Mouse (Mus musculus): ENCODE data around the gene Lrig2. TPM values are rescaled to one million over a fixed set of nuclear protein-coding genes. Genes with fewer than 3 reads are reported as not detected.

Lrig2 gene
- total and polyA plus RNA-seq, 3 experiments, result 3.7 to 8.9 (median 8.9) TPM

- Histone ChIP-seq H3K4me3 (no peak overlapping the region), H3K27me3 (ENCODE audit: control insufficient read depth, insufficient read depth, low read length) (no peaks in the 10 kb centered on the region), H3K4me1 (ENCODE audit: control insufficient read depth, insufficient read depth, low read length) (no peaks in the 10 kb centered on the region), H3K36me3 (ENCODE audit: control insufficient read depth, insufficient read depth, low read length) (no peaks in the 10 kb centered on the region), H3K27ac (no peak overlapping the region), H3K9ac (ENCODE audit: low read depth, low read length) (no peak overlapping the region), H3K79me2 (replicated peaks; ENCODE audit: control insufficient read depth, insufficient read depth, low read length) (no peaks in the 10 kb centered on the region)
- intact Hi-C loops (cut with DNase I), result no loop called here
- no peak for DNase-seq
- no peak for TF ChIP-seq EP300 (IDR thresholded peaks at IDR 0.05; ENCODE audit: insufficient read depth, low read depth, low read length)
- TF ChIP-seq CTCF (IDR thresholded peaks at IDR 0.05), result no peak
- no peak for TF ChIP-seq POLR2A (IDR thresholded peaks at IDR 0.05; ENCODE audit: insufficient read depth, low read depth, low read length)
- WGBS, result 77% methylated on average over 5 of the region's 5 CpGs
Measured at GRCm38 (mm10) chr3:104358747-104359146, 153.0 kb downstream of the Lrig2 start.

- Histone ChIP-seq H3K27ac (no peak overlapping the region), H3K9ac (ENCODE audit: low read depth, low read length) (no peak overlapping the region), H3K4me3 (no peak overlapping the region), H3K4me1 (ENCODE audit: control insufficient read depth, insufficient read depth, low read length) (peaks cover 2% of the 10 kb centered on the region; the same call in 1 of the 2 replicates), H3K79me2 (replicated peaks; ENCODE audit: control insufficient read depth, insufficient read depth, low read length) (no peaks in the 10 kb centered on the region), H3K27me3 (ENCODE audit: control insufficient read depth, insufficient read depth, low read length) (no peaks in the 10 kb centered on the region), H3K36me3 (ENCODE audit: control insufficient read depth, insufficient read depth, low read length) (no peaks in the 10 kb centered on the region)
- DNase-seq, result no peak
- TF ChIP-seq EP300 (IDR thresholded peaks at IDR 0.05; ENCODE audit: insufficient read depth, low read depth, low read length), result no peak
- TF ChIP-seq POLR2A (IDR thresholded peaks at IDR 0.05; ENCODE audit: insufficient read depth, low read depth, low read length), result no peak
- TF ChIP-seq CTCF (IDR thresholded peaks at IDR 0.05), result no peak
- intact Hi-C loops (cut with DNase I), result no loop called here
- WGBS, result 95% methylated on average over 5 of the region's 5 CpGs
Measured at GRCm38 (mm10) chr3:104356106-104356505, 155.6 kb downstream of the Lrig2 start.

GRCm38 (mm10) chr3:104353884-104354283 is 157.8 kb downstream of the Lrig2 start:
- TF ChIP-seq POLR2A (IDR thresholded peaks at IDR 0.05; ENCODE audit: insufficient read depth, low read depth, low read length) (no peak), EP300 (IDR thresholded peaks at IDR 0.05; ENCODE audit: insufficient read depth, low read depth, low read length) (no peak), CTCF (IDR thresholded peaks at IDR 0.05) (no peak)
- no peaks in the 10 kb centered on the region for H3K36me3 ChIP-seq (ENCODE audit: control insufficient read depth, insufficient read depth, low read length)
- no peak overlapping the region for H3K27ac ChIP-seq
- no peak for DNase-seq
- whole genome bisulfite sequencing, result 64% methylated on average over 3 of the region's 3 CpGs
- H3K4me1 ChIP-seq (ENCODE audit: control insufficient read depth, insufficient read depth, low read length), result peaks cover 2% of the 10 kb centered on the region; the same call in 1 of the 2 replicates
- H3K4me3 ChIP-seq, result no peak overlapping the region
- H3K27me3 ChIP-seq (ENCODE audit: control insufficient read depth, insufficient read depth, low read length), result no peaks in the 10 kb centered on the region
- intact Hi-C loops (cut with DNase I), result no loop called here
- H3K9ac ChIP-seq (ENCODE audit: low read depth, low read length), result no peak overlapping the region
- H3K79me2 ChIP-seq (replicated peaks; ENCODE audit: control insufficient read depth, insufficient read depth, low read length), result no peaks in the 10 kb centered on the region

DNA sequence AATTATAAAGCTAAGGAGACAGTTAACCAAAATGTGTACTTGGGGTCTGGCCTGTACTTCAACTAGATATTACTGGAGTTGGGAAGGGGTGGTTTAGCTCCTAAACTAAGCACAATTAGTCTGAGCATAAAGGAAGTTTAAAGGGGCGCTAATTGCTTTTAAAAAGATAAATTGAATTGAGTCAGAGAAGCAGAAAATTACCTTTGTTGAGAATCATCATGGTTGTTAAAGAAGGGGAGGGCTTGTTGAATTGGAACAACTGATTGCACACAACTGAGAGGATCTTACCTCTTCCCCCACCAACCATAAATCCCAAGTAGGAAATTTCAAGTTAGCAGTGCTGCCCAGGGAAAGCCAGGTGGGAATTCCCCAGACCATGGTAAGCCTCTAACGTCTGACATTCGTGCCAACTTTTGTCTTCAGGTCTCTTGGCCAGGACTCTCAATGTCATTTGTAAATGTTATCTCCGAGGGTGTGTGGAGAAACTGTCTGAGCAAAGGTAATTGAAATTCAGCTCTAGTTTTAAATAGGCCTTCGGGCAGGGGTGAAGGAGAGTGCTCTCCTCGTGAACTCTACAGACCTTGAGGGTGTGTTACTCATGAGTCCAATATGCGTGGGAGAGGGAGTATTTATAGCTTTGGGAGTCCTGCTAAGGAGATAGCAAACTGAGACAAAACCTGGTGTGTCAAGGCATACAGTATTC is 159.2 kb downstream of the Lrig2 start:
- H3K4me3 ChIP-seq, result no peak overlapping the region
- H3K9ac ChIP-seq (ENCODE audit: low read depth, low read length), result no peak overlapping the region
- WGBS, result 39% methylated on average over 7 of the region's 7 CpGs
- H3K79me2 ChIP-seq (replicated peaks; ENCODE audit: control insufficient read depth, insufficient read depth, low read length), result no peaks in the 10 kb centered on the region
- intact Hi-C loops (cut with DNase I), result no loop called here
- TF ChIP-seq POLR2A (IDR thresholded peaks at IDR 0.05; ENCODE audit: insufficient read depth, low read depth, low read length) (no peak), EP300 (IDR thresholded peaks at IDR 0.05; ENCODE audit: insufficient read depth, low read depth, low read length) (0 out of 2 replicates have a peak, but pooled peaks have one; percentile 35)
- H3K27ac ChIP-seq, result no peak overlapping the region
- no peaks in the 10 kb centered on the region for H3K27me3 ChIP-seq (ENCODE audit: control insufficient read depth, insufficient read depth, low read length)
- peak in 1 of 2 experiments; percentile 21 for DNase-seq
- H3K4me1 ChIP-seq (ENCODE audit: control insufficient read depth, insufficient read depth, low read length), result peaks cover 2% of the 10 kb centered on the region; the same call in 1 of the 2 replicates
- H3K36me3 ChIP-seq (ENCODE audit: control insufficient read depth, insufficient read depth, low read length), result no peaks in the 10 kb centered on the region

GRCm38 (mm10) chr3:104350253-104350945 is 161.3 kb downstream of the Lrig2 start:
- H3K4me3 ChIP-seq, result no peak overlapping the region
- intact Hi-C loops (cut with DNase I), result no loop called here
- 83% methylated on average over 2 of the region's 2 CpGs for WGBS

DNA sequence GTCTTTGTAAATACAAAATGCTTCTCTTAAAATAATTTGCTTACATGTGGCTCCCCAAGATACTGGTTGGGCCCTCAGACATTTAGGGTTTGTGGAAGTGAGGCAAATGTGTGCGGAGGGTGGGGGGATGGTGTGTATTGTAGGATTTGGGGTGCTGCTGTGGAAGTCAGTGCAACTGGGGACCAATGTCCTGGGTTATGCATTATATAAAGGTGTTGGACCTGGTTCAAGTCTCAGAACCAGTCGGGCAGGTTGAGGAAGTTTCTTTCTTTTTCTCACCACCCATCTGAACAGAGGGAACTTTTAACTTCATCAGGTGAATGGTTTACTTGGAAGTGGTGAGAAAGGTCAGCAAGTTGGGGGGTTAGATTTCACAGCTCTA is 161.9 kb downstream of the Lrig2 start:
- no peak for DNase-seq
- TF ChIP-seq POLR2A (IDR thresholded peaks at IDR 0.05; ENCODE audit: insufficient read depth, low read depth, low read length) (no peak), CTCF (IDR thresholded peaks at IDR 0.05) (no peak), EP300 (IDR thresholded peaks at IDR 0.05; ENCODE audit: insufficient read depth, low read depth, low read length) (no peak)
- intact Hi-C loops (cut with DNase I), result no loop called here
- H3K27ac ChIP-seq, result no peak overlapping the region
- H3K9ac ChIP-seq (ENCODE audit: low read depth, low read length), result no peak overlapping the region
- 82% methylated on average over 2 of the region's 2 CpGs for WGBS
- H3K79me2 ChIP-seq (replicated peaks; ENCODE audit: control insufficient read depth, insufficient read depth, low read length), result no peaks in the 10 kb centered on the region
- H3K4me1 ChIP-seq (ENCODE audit: control insufficient read depth, insufficient read depth, low read length), result peaks cover 2% of the 10 kb centered on the region; the same call in 1 of the 2 replicates
- H3K4me3 ChIP-seq, result no peak overlapping the region
- no peaks in the 10 kb centered on the region for H3K27me3 ChIP-seq (ENCODE audit: control insufficient read depth, insufficient read depth, low read length)
- no peaks in the 10 kb centered on the region for H3K36me3 ChIP-seq (ENCODE audit: control insufficient read depth, insufficient read depth, low read length)

More at GRCm38 (mm10) chr3:104350253-104350945, 161.3 kb downstream of the Lrig2 start:
- no peak overlapping the region for H3K27ac ChIP-seq
- no peaks in the 10 kb centered on the region for H3K27me3 ChIP-seq (ENCODE audit: control insufficient read depth, insufficient read depth, low read length)
- peaks cover 2% of the 10 kb centered on the region; the same call in 1 of the 2 replicates for H3K4me1 ChIP-seq (ENCODE audit: control insufficient read depth, insufficient read depth, low read length)
- H3K79me2 ChIP-seq (replicated peaks; ENCODE audit: control insufficient read depth, insufficient read depth, low read length), result no peaks in the 10 kb centered on the region
- DNase-seq, result no peak
- H3K36me3 ChIP-seq (ENCODE audit: control insufficient read depth, insufficient read depth, low read length), result no peaks in the 10 kb centered on the region
- TF ChIP-seq POLR2A (IDR thresholded peaks at IDR 0.05; ENCODE audit: insufficient read depth, low read depth, low read length), result no peak
- no peak overlapping the region for H3K9ac ChIP-seq (ENCODE audit: low read depth, low read length)

All from heart, adult 2 months (tissue).